Mouse (Mus musculus) cerebellum, postnatal 10 days (tissue): ENCODE measurements around the gene Lfng.

ENCODE experiments used
- DNase-seq, 2 experiments: peaks; one replicate each; pipeline ENCODE4 v3.0.0; 2021; ENCODE audit warnings: mixed read lengths in 2 of 2

Gene Lfng

GRCm38 (mm10) chr5:140594846-140595245 lies 12.3 kb upstream of the Lfng start:
- DNase-seq, result no peak

- DNase-seq, result no peak
Observed at GRCm38 (mm10) chr5:140596426-140596825, 10.7 kb upstream of the Lfng start.

- DNase-seq, result no peak
Observed at GRCm38 (mm10) chr5:140596927-140597588, 10.1 kb upstream of the Lfng start.

GRCm38 (mm10) chr5:140597787-140598186 lies 9.3 kb upstream of the Lfng start:
- DNase-seq, result no peak

- no peak for DNase-seq
Observed at GRCm38 (mm10) chr5:140599939-140600338, 7.2 kb upstream of the Lfng start.

- peak in 1 of 2 experiments; percentile 64 for DNase-seq
Observed at GRCm38 (mm10) chr5:140601712-140602111, 5.4 kb upstream of the Lfng start.

- no peak for DNase-seq
Observed at GRCm38 (mm10) chr5:140602540-140602939, 4.6 kb upstream of the Lfng start.

- no peak for DNase-seq
Observed at GRCm38 (mm10) chr5:140604386-140604785, 2.7 kb upstream of the Lfng start.

GRCm38 (mm10) chr5:140605228-140605627 lies 1.9 kb upstream of the Lfng start:
- DNase-seq, result no peak

- DNase-seq, result no peak
Observed at GRCm38 (mm10) chr5:140606386-140606785, 734 bp upstream of the Lfng start.

- no peak for DNase-seq
Observed at GRCm38 (mm10) chr5:140607836-140608633, 915 bp downstream of the Lfng start.

GRCm38 (mm10) chr5:140608634-140609015 lies 1.5 kb downstream of the Lfng start:
- DNase-seq, result peak in 1 of 2 experiments; percentile 53

- DNase-seq, result peak; percentile 68 to 78
Observed at GRCm38 (mm10) chr5:140609511-140610272, 2.6 kb downstream of the Lfng start.

- peak in 1 of 2 experiments; percentile 62 for DNase-seq
Observed at GRCm38 (mm10) chr5:140610273-140611011, 3.3 kb downstream of the Lfng start.

GRCm38 (mm10) chr5:140611021-140611583 lies 4.0 kb downstream of the Lfng start:
- peak; percentile 82 to 84 for DNase-seq

GRCm38 (mm10) chr5:140611611-140612185 lies 4.6 kb downstream of the Lfng start:
- DNase-seq, result no peak

- DNase-seq, result no peak
Observed at GRCm38 (mm10) chr5:140612191-140612590, 5.1 kb downstream of the Lfng start.

GRCm38 (mm10) chr5:140614141-140614540 lies 7.0 kb downstream of the Lfng start:
- DNase-seq, result no peak

GRCm38 (mm10) chr5:140614837-140615236 lies 7.7 kb downstream of the Lfng start:
- no peak for DNase-seq

GRCm38 (mm10) chr5:140615321-140616109 lies 8.4 kb downstream of the Lfng start:
- DNase-seq, result no peak

- DNase-seq, result no peak
Observed at GRCm38 (mm10) chr5:140616110-140616503, 9.0 kb downstream of the Lfng start.
